In genomic region chr17:24168590-24169277, GRCm38 (mm10) we compare ENCODE assay signal across 7 mouse cellular contexts. TPM values are rescaled to one million over a fixed set of nuclear protein-coding genes. Genes with fewer than 3 reads are reported as not detected.
A peak's percentile ranks its signal among the peaks of the same experiment; 100 is the strongest.
DNase-seq lines count a peak whose midpoint lies in the region; ATAC-seq lines count a peak whose summit lies in the region.

No protein-coding gene starts in this region.

- H3K27ac ChIP-seq in hindbrain, embryonic 15.5 days (replicated peaks), result peak overlapping the region; percentile 100

- H3K9ac ChIP-seq in hindbrain, embryonic 15.5 days, result peak overlapping the region; percentile 98

- H3K9me3 ChIP-seq in hindbrain, embryonic 15.5 days, result no peaks in the 10 kb centered on the region

- intact Hi-C loops in left cerebral cortex, postnatal 14 days (cut with DNase I), result loop anchor here (5.0 kb wide), 1 partner anchor 39 kb away; the partner anchor contains the start of genes Ntn3 and Tbc1d24

- H3K4me2 ChIP-seq in hindbrain, embryonic 15.5 days, result peak overlapping the region; percentile 77

- no peaks in the 10 kb centered on the region for H3K27me3 ChIP-seq in hindbrain, embryonic 15.5 days

- peaks cover 38% of the 10 kb centered on the region for H3K4me1 ChIP-seq in hindbrain, embryonic 15.5 days (replicated peaks)

- under 1% methylated on average over 37 of the region's 41 CpGs for WGBS in hindbrain, embryonic 15.5 days

- H3K36me3 ChIP-seq in hindbrain, embryonic 15.5 days, result peaks cover 13% of the 10 kb centered on the region; the same call in 1 of the 2 replicates

- peak; percentile 58 for ATAC-seq in hindbrain, embryonic 15.5 days (ENCODE audit: low FRiP score, low read depth)
- peak; percentile 35 for ATAC-seq in megakaryocyte progenitor cell, adult 5-6 weeks (replicated peaks; ENCODE audit: poor library complexity)

- peak overlapping the region; percentile 98 for H3K4me3 ChIP-seq in hindbrain, embryonic 15.5 days

- peak; percentile 52 for DNase-seq in adipocyte (ENCODE audit: low spot score)
- DNase-seq in cerebellum, postnatal 14 days, result peak; percentile 82 to 87
- DNase-seq in frontal cortex, postnatal 36 days (ENCODE audit: low spot score in 2 of 2), result peak; percentile 72 to 73
- DNase-seq in left cerebral cortex, postnatal 14 days (ENCODE audit: low spot score in 2 of 2), result peak; percentile 68 to 72
- DNase-seq in right cerebral cortex, postnatal 4 days, result peak; percentile 79

RNA-seq across cellular contexts. Expression of gene Atp6v0c, which starts 0.8 kb away (rescaled TPM):
- 1,386 and 1,520 TPM in 2 replicates for polyA plus RNA-seq in hindbrain, embryonic 15.5 days (2015; fragmentation: Nextera tagmentation; extraction: Ambion mirVana)
- 1,000 to 10,000 TPM; 1,506 to 1,590 TPM for total RNA-seq in left cerebral cortex, postnatal 14 days (2021)
- total RNA-seq in megakaryocyte progenitor cell, adult 5-6 weeks (2015), result 405 and 437 TPM in 2 replicates
- total RNA-seq in megakaryocyte progenitor cell, adult 5-6 weeks (2017), result 109 and 145 TPM in 2 replicates

RNA-seq across cellular contexts. Expression of gene Amdhd2, which starts 5.2 kb away (rescaled TPM):
- polyA plus RNA-seq in hindbrain, embryonic 15.5 days (2015; fragmentation: Nextera tagmentation; extraction: Ambion mirVana), result 33.6 and 38.8 TPM in 2 replicates
- total RNA-seq in left cerebral cortex, postnatal 14 days (2021), result 10 to 100 TPM; 32.4 to 36.1 TPM
- 21.9 and 33.7 TPM in 2 replicates for total RNA-seq in megakaryocyte progenitor cell, adult 5-6 weeks (2015)
- 65.1 and 65.5 TPM in 2 replicates for total RNA-seq in megakaryocyte progenitor cell, adult 5-6 weeks (2017)

RNA-seq across cellular contexts. Expression of gene Pdpk1, which starts 18.0 kb away (rescaled TPM):
- 63.8 and 64.4 TPM in 2 replicates for polyA plus RNA-seq in hindbrain, embryonic 15.5 days (2015; fragmentation: Nextera tagmentation; extraction: Ambion mirVana)
- 10 to 100 TPM; 89.4 to 95.5 TPM for total RNA-seq in left cerebral cortex, postnatal 14 days (2021)
- 33.3 and 36.3 TPM in 2 replicates for total RNA-seq in megakaryocyte progenitor cell, adult 5-6 weeks (2015)
- 41.1 and 49.5 TPM in 2 replicates for total RNA-seq in megakaryocyte progenitor cell, adult 5-6 weeks (2017)

RNA-seq across cellular contexts. Expression of gene Tbc1d24, which starts 36.6 kb away (rescaled TPM):
- 26.9 TPM in 2 replicates for polyA plus RNA-seq in hindbrain, embryonic 15.5 days (2015; fragmentation: Nextera tagmentation; extraction: Ambion mirVana)
- total RNA-seq in left cerebral cortex, postnatal 14 days (2021), result 10 to 100 TPM; 71.1 to 72.5 TPM
- 3.6 and 6.4 TPM in 2 replicates for total RNA-seq in megakaryocyte progenitor cell, adult 5-6 weeks (2015)
- total RNA-seq in megakaryocyte progenitor cell, adult 5-6 weeks (2017), result 6.4 and 6.6 TPM in 2 replicates

RNA-seq across cellular contexts. Expression of gene Ntn3, which starts 40.6 kb away (rescaled TPM):
- 4.9 and 5.8 TPM in 2 replicates for polyA plus RNA-seq in hindbrain, embryonic 15.5 days (2015; fragmentation: Nextera tagmentation; extraction: Ambion mirVana)
- 10 to 100 TPM; 11.0 to 12.6 TPM for total RNA-seq in left cerebral cortex, postnatal 14 days (2021)
- total RNA-seq in megakaryocyte progenitor cell, adult 5-6 weeks (2015), result 0.15 TPM in 1 of 2 replicates, not detected in the other
- total RNA-seq in megakaryocyte progenitor cell, adult 5-6 weeks (2017), result 0.12 and 0.30 TPM in 2 replicates

Comparison
In these comparisons a context has a peak if more than half of its experiments do, and no peak if none do; other contexts are left out.
1. Peak in every context shown above with its lines: DNase-seq, ATAC-seq, H3K4me3 ChIP-seq and H3K27ac ChIP-seq.